Mouse (Mus musculus) left cerebral cortex, adult 11 months (tissue): ENCODE data around the gene Atp6v1g3.
A peak's percentile ranks its signal among the peaks of the same experiment; 100 is the strongest.

Source experiments
- DNase-seq: peaks from one replicate; pipeline ENCODE4 v3.0.0; 2022; ENCODE audit warnings: low spot score

Gene Atp6v1g3

GRCm38 (mm10) chr1:138289455-138290425 is 16.2 kb downstream of the Atp6v1g3 start:
- peak; percentile 43 for DNase-seq

GRCm38 (mm10) chr1:138291463-138291862 is 17.9 kb downstream of the Atp6v1g3 start:
- DNase-seq: no peak

GRCm38 (mm10) chr1:138294487-138294886 is 20.9 kb downstream of the Atp6v1g3 start:
- no peak for DNase-seq

GRCm38 (mm10) chr1:138298156-138298555 is 24.6 kb downstream of the Atp6v1g3 start:
- no peak for DNase-seq

GRCm38 (mm10) chr1:138299576-138299975 is 26.0 kb downstream of the Atp6v1g3 start:
- no peak for DNase-seq

GRCm38 (mm10) chr1:138301920-138302319 is 28.4 kb downstream of the Atp6v1g3 start:
- no peak for DNase-seq

GRCm38 (mm10) chr1:138302756-138303155 is 29.2 kb downstream of the Atp6v1g3 start:
- DNase-seq: no peak

GRCm38 (mm10) chr1:138303296-138303695 is 29.8 kb downstream of the Atp6v1g3 start:
- DNase-seq: no peak

GRCm38 (mm10) chr1:138304141-138304915 is 30.8 kb downstream of the Atp6v1g3 start:
- no peak for DNase-seq

GRCm38 (mm10) chr1:138322657-138323056 is 49.1 kb downstream of the Atp6v1g3 start:
- no peak for DNase-seq

GRCm38 (mm10) chr1:138323076-138323630 is 49.6 kb downstream of the Atp6v1g3 start:
- DNase-seq: no peak

GRCm38 (mm10) chr1:138326091-138326490 is 52.6 kb downstream of the Atp6v1g3 start:
- DNase-seq: no peak

GRCm38 (mm10) chr1:138326566-138326965 is 53.0 kb downstream of the Atp6v1g3 start:
- no peak for DNase-seq

GRCm38 (mm10) chr1:138327466-138328245 is 54.1 kb downstream of the Atp6v1g3 start:
- DNase-seq: no peak

- DNase-seq: no peak
These were observed 54.8 kb downstream of the Atp6v1g3 start for GRCm38 (mm10) chr1:138328320-138328719.

GRCm38 (mm10) chr1:138330556-138330955 is 57.0 kb downstream of the Atp6v1g3 start:
- no peak for DNase-seq

- DNase-seq: no peak
These were observed 58.1 kb downstream of the Atp6v1g3 start for GRCm38 (mm10) chr1:138331596-138331995.

- no peak for DNase-seq
These were observed 61.2 kb downstream of the Atp6v1g3 start for GRCm38 (mm10) chr1:138334701-138335100.

- no peak for DNase-seq
These were observed 63.9 kb downstream of the Atp6v1g3 start for GRCm38 (mm10) chr1:138337417-138337816.
